Mouse (Mus musculus): ENCODE measurements around the gene Atg16l2. TPM values are rescaled to one million over a fixed set of nuclear protein-coding genes. Genes with fewer than 3 reads are reported as not detected.
A peak's percentile ranks its signal among the peaks of the same experiment; 100 is the strongest.

Atg16l2 gene
- polyA plus RNA-seq, 1 experiment from 2014 or later: 17.6 TPM

DNA sequence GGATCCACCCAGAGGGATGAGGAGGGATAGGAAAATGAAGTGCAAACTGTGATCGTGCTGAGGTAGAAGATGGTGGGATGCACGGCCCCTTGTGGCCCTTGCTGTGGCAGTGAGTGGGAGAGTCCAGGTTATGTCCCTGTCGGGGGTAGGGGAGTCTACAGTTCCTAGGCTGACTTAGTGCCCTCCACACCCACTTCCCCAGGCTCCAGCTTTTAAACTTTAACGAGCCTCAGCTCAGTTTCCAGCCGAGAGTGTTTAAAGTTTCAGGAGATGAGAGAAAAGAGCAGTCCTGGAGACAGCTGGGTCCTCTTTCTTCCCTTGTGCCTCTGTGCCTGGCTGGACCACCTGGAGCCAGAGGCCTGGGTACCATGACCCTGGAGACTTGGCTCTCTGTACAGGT, 25.2 kb upstream of the Atg16l2 start:
- ATAC-seq (ENCODE audit: low FRiP score, low TSS enrichment) (no peak), DNase-seq (no peak)

DNA sequence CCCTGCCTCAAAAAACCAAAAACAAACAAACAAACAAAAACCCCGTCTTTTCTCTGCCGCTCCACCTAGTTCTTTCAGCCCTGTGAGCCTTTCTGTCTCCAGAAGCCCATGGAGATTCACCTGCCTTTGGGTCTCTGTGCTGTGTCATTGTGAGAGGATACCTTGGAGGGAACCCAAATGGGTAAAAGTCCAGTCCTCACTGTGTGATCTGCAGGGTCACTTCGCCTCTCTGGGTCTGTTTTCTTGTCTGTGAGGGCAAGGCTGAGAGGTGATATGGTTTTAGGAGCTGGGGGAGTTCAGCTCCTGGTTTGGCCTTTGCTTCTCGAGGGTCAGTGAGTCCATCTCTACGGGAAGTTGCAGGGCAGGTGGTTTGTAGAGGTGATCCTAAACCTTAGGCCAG, 24.0 kb upstream of the Atg16l2 start:
- no peaks in the 10 kb centered on the region for H3K9me3 ChIP-seq (ENCODE audit: control insufficient read depth, low read length)
- 0 out of 2 replicates have a peak, but pooled peaks cover 11% of the 10 kb centered on the region for H3K4me1 ChIP-seq (ENCODE audit: control insufficient read depth, insufficient read depth, low read length)
- no peak overlapping the region for H3K4me2 ChIP-seq (ENCODE audit: low read length)
- H3K27ac ChIP-seq (replicated peaks; ENCODE audit: low read depth, low read length): no peak overlapping the region
- whole genome bisulfite sequencing: 82% methylated on average over 5 of the region's 5 CpGs
- no peaks in the 10 kb centered on the region for H3K36me3 ChIP-seq (ENCODE audit: control insufficient read depth, insufficient read depth, low read length)
- H3K4me3 ChIP-seq (replicated peaks; ENCODE audit: low read depth, low read length): no peak overlapping the region
- no peak overlapping the region for H3K9ac ChIP-seq (replicated peaks; ENCODE audit: low read length)
- DNase-seq (no peak), ATAC-seq (ENCODE audit: low FRiP score, low TSS enrichment) (no peak)
- peaks cover 8% of the 10 kb centered on the region; the same call in 1 of the 2 replicates for H3K27me3 ChIP-seq (ENCODE audit: control insufficient read depth, insufficient read depth, low read length)

More for the DNA sequence above, 25.2 kb upstream of the Atg16l2 start:
- Histone ChIP-seq H3K9me3 (ENCODE audit: control insufficient read depth, low read length) (no peaks in the 10 kb centered on the region), H3K27me3 (ENCODE audit: control insufficient read depth, insufficient read depth, low read length) (0 out of 2 replicates have a peak, but pooled peaks cover 3% of the 10 kb centered on the region), H3K4me2 (ENCODE audit: low read length) (no peak overlapping the region), H3K27ac (replicated peaks; ENCODE audit: low read depth, low read length) (no peak overlapping the region), H3K4me3 (replicated peaks; ENCODE audit: low read depth, low read length) (no peak overlapping the region), H3K9ac (replicated peaks; ENCODE audit: low read length) (no peak overlapping the region), H3K36me3 (ENCODE audit: control insufficient read depth, insufficient read depth, low read length) (no peaks in the 10 kb centered on the region), H3K4me1 (ENCODE audit: control insufficient read depth, insufficient read depth, low read length) (0 out of 2 replicates have a peak, but pooled peaks cover 5% of the 10 kb centered on the region)
- WGBS: 59% methylated on average over 5 of the region's 5 CpGs

DNA sequence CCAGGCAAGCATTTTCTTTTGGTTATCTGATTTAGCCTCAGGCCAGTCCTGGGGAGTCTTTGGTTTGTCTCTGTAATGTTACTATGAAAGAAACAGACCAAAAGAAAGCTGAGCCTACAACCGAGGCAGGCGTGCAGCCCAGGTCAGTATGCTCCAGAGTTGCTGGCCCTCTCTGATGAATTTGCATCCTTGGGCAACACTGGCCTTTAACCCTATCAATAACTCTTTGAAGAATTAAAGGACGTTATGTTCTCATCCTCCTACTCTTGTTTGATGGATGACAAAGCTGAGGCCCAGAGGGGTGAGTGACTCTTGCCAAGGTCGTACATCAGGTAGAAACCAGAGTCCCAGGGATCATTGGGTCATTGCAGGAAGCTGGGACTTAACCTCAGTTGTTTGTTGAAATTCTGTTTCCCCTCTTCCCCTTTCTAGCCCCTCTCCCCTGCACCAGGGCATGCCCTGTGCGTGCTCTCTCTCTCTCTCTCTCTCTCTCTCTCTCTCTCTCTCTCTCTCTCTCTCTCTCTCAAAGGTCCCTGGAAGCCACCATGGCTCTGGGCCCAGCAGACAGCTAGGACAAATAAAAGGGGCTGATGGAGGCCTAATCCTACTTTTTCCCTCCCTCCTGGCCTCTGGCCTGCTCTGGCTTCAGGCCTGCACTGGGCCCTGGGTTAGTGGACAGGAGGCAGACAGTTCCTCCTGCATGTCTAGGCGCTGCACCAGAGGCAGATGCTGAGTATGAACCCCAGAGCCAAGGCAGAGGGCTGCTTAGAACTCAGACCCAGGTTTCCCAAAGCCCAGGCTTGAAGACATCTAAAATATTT, 22.3 kb upstream of the Atg16l2 start:
- H3K36me3 ChIP-seq (ENCODE audit: control insufficient read depth, insufficient read depth, low read length): no peaks in the 10 kb centered on the region
- no peak overlapping the region for H3K27ac ChIP-seq (replicated peaks; ENCODE audit: low read depth, low read length)
- H3K4me2 ChIP-seq (ENCODE audit: low read length): no peak overlapping the region
- no peaks in the 10 kb centered on the region for H3K9me3 ChIP-seq (ENCODE audit: control insufficient read depth, low read length)
- H3K9ac ChIP-seq (replicated peaks; ENCODE audit: low read length): no peak overlapping the region
- peaks cover 16% of the 10 kb centered on the region; the same call in 1 of the 2 replicates for H3K27me3 ChIP-seq (ENCODE audit: control insufficient read depth, insufficient read depth, low read length)
- 68% methylated on average over 6 of the region's 6 CpGs for WGBS
- H3K4me1 ChIP-seq (ENCODE audit: control insufficient read depth, insufficient read depth, low read length): 0 out of 2 replicates have a peak, but pooled peaks cover 10% of the 10 kb centered on the region
- ATAC-seq (ENCODE audit: low FRiP score, low TSS enrichment) (no peak), DNase-seq (no peak)
- no peak overlapping the region for H3K4me3 ChIP-seq (replicated peaks; ENCODE audit: low read depth, low read length)

DNA sequence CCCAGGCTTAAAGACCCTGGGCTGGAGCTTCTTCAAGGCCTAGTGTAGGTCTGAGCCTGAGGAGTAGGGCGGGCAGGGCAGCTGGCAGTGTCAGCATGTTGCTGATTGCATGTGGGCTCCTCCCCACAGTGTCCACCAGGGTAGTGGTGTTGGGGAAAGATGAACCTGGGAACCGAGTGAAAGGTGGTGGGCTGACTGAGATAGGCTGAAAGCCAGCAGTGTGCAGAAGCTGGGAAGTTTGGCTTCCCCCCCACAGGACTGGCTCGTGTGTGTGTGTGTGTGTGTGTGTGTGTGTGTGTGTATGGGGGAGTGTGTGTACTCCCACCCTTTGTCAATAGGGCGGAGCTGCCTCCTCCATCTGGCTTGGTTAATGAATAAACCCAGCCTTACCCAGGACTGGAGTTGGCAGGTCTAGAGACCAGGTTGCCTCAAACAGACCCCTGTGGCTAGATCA, 21.1 kb upstream of the Atg16l2 start:
- WGBS: 68% methylated on average over 4 of the region's 4 CpGs
- H3K9me3 ChIP-seq (ENCODE audit: control insufficient read depth, low read length): no peaks in the 10 kb centered on the region
- no peak overlapping the region for H3K27ac ChIP-seq (replicated peaks; ENCODE audit: low read depth, low read length)
- no peak overlapping the region for H3K4me3 ChIP-seq (replicated peaks; ENCODE audit: low read depth, low read length)
- ATAC-seq (ENCODE audit: low FRiP score, low TSS enrichment) (no peak), DNase-seq (no peak)
- no peak overlapping the region for H3K4me2 ChIP-seq (ENCODE audit: low read length)
- H3K27me3 ChIP-seq (ENCODE audit: control insufficient read depth, insufficient read depth, low read length): peaks cover 19% of the 10 kb centered on the region; the same call in 1 of the 2 replicates
- H3K36me3 ChIP-seq (ENCODE audit: control insufficient read depth, insufficient read depth, low read length): no peaks in the 10 kb centered on the region
- H3K9ac ChIP-seq (replicated peaks; ENCODE audit: low read length): no peak overlapping the region
- H3K4me1 ChIP-seq (ENCODE audit: control insufficient read depth, insufficient read depth, low read length): 0 out of 2 replicates have a peak, but pooled peaks cover 6% of the 10 kb centered on the region

DNA sequence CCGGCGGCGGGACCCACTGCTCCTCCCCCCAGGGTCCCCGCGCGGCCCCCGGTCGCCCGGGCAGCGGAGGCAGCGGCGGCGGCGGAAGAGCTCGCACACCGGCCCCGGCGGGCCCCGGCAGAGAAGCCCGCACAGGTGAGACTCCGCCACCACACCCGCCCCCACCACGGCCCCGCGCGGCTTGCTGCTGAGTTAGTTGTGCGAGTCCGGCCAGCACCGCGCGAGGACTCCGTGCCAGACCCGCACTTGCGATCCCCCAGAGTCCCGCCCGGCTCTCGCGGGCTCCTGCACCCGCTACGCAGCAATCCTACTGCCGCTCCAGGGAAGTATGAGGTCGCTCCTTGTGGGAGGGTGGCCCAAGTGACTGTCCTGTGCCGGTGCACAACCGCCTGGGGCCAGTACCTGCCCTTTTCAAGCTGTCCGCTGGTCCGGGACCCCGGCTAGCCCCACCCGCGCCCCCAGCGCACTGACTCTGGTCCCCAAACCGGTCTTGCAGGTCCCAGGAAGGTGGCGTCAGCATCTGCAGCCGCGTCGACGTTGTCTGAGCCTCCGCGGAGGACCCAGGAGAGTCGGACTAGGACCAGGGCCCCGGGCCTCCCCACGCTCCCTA, 19.3 kb upstream of the Atg16l2 start:
- H3K9me3 ChIP-seq (ENCODE audit: control insufficient read depth, low read length): no peaks in the 10 kb centered on the region
- H3K4me1 ChIP-seq (ENCODE audit: control insufficient read depth, insufficient read depth, low read length): 0 out of 2 replicates have a peak, but pooled peaks cover 6% of the 10 kb centered on the region
- DNase-seq (peak; percentile 72), ATAC-seq (ENCODE audit: low FRiP score, low TSS enrichment) (peak; percentile 49; the same call in 1 of the 2 replicates)
- H3K27ac ChIP-seq (replicated peaks; ENCODE audit: low read depth, low read length): no peak overlapping the region
- no peaks in the 10 kb centered on the region for H3K36me3 ChIP-seq (ENCODE audit: control insufficient read depth, insufficient read depth, low read length)
- WGBS: 1% methylated on average over 61 of the region's 61 CpGs
- peak overlapping the region; percentile 75 for H3K9ac ChIP-seq (replicated peaks; ENCODE audit: low read length)
- peaks cover 19% of the 10 kb centered on the region; the same call in 1 of the 2 replicates for H3K27me3 ChIP-seq (ENCODE audit: control insufficient read depth, insufficient read depth, low read length)
- H3K4me3 ChIP-seq (replicated peaks; ENCODE audit: low read depth, low read length): peak overlapping the region; percentile 72
- peak overlapping the region; percentile 100 for H3K4me2 ChIP-seq (ENCODE audit: low read length)

DNA sequence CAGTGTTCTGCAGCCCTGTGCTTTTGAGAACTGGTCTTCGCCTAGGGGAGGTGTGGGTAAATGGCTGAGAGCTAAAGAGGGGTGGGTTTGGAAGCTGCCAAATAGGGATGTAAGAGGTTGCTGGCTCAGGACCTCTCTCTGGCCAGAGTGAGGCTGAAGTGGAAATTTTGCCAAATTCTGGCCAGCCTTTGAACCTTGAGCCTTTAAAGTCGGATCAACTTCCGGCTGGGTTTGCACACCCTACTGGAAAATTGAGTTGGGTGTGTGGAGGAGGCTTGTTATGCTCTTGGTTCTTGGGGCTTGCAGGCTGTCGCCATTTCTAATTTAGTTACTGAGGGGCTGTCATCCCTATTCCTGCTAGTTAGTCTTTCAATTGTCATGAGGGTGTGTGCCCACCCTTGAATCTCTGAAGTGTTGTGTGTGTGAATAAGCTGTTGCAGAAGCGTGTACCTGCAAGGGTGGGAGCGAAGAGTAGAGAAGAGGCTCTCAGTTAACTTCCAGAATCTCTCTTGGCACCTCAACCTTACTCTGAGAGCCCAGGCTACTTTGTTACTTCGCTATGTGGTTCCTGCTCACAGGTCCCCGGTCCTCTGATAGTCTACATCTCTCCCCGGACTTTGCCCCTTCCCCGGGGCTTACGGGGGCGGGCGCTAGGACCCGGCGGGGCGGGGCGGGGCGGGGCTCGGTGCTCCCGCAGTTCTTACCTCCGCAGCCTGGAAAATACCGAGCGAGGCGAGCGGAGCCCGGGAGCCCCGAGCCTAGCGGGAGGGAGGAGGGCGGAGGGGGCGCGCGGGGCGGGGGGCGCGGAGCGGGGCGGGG, 18.6 kb upstream of the Atg16l2 start:
- Histone ChIP-seq H3K36me3 (ENCODE audit: control insufficient read depth, insufficient read depth, low read length) (no peaks in the 10 kb centered on the region), H3K27ac (replicated peaks; ENCODE audit: low read depth, low read length) (no peak overlapping the region), H3K4me3 (replicated peaks; ENCODE audit: low read depth, low read length) (peak overlapping the region; percentile 72), H3K4me1 (ENCODE audit: control insufficient read depth, insufficient read depth, low read length) (0 out of 2 replicates have a peak, but pooled peaks cover 6% of the 10 kb centered on the region), H3K27me3 (ENCODE audit: control insufficient read depth, insufficient read depth, low read length) (peaks cover 19% of the 10 kb centered on the region; the same call in 1 of the 2 replicates), H3K9me3 (ENCODE audit: control insufficient read depth, low read length) (no peaks in the 10 kb centered on the region), H3K4me2 (ENCODE audit: low read length) (peak overlapping the region; percentile 100), H3K9ac (replicated peaks; ENCODE audit: low read length) (peak overlapping the region; percentile 75)
- ATAC-seq (ENCODE audit: low FRiP score, low TSS enrichment): peak; percentile 83
- peak; percentile 83 for DNase-seq
- WGBS: 4% methylated on average over 30 of the region's 37 CpGs

DNA sequence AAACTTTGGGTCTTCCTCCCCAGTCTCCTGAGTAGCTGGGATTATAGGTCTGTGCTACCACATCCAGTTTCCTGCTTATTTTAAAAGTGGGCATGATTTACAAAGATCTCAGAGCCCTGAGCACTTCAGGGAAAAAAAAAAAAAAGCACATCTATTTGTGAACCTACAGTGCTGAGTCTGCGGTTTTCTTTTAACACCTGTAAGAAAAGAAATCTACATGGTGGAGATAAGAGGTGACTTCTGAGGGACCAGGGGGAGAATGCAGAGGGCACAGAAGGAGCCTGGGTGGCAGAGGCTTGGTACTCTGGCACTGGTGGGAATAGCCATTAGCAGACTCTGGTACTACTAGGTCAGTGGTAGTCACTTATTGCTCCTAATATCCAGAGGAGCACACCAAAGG, 17.7 kb upstream of the Atg16l2 start:
- no peak overlapping the region for H3K9ac ChIP-seq (replicated peaks; ENCODE audit: low read length)
- no peak for ATAC-seq (ENCODE audit: low FRiP score, low TSS enrichment)
- H3K4me3 ChIP-seq (replicated peaks; ENCODE audit: low read depth, low read length): no peak overlapping the region
- H3K27me3 ChIP-seq (ENCODE audit: control insufficient read depth, insufficient read depth, low read length): peaks cover 19% of the 10 kb centered on the region; the same call in 1 of the 2 replicates
- no peaks in the 10 kb centered on the region for H3K36me3 ChIP-seq (ENCODE audit: control insufficient read depth, insufficient read depth, low read length)
- no peak overlapping the region for H3K27ac ChIP-seq (replicated peaks; ENCODE audit: low read depth, low read length)
- 97% methylated on average over 1 of the region's 1 CpGs for WGBS
- H3K9me3 ChIP-seq (ENCODE audit: control insufficient read depth, low read length): no peaks in the 10 kb centered on the region
- no peak for DNase-seq
- no peak overlapping the region for H3K4me2 ChIP-seq (ENCODE audit: low read length)
- 0 out of 2 replicates have a peak, but pooled peaks cover 6% of the 10 kb centered on the region for H3K4me1 ChIP-seq (ENCODE audit: control insufficient read depth, insufficient read depth, low read length)

DNA sequence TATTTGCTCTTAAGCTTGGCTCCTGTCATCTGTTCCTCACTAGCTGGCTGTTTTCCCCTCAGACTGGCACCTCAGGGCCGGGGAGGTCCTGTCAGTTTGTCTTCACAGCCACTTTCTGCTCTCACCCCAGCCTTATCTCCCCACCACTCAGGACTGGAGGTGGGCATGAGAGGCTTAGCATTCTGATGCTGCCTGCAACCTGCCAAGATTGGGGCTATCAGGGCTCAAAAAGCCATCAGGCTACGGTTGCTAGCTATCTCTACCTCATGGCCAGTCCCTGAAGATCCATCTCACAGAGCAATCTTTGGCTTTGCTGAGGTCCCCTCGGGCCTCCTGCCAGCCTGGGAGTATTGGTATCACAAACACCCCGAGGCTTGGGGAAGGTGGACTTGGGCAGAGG, 16.8 kb upstream of the Atg16l2 start:
- DNase-seq (no peak), ATAC-seq (ENCODE audit: low FRiP score, low TSS enrichment) (no peak)
- Histone ChIP-seq H3K4me1 (ENCODE audit: control insufficient read depth, insufficient read depth, low read length) (0 out of 2 replicates have a peak, but pooled peaks cover 6% of the 10 kb centered on the region), H3K4me3 (replicated peaks; ENCODE audit: low read depth, low read length) (no peak overlapping the region), H3K27me3 (ENCODE audit: control insufficient read depth, insufficient read depth, low read length) (peaks cover 19% of the 10 kb centered on the region; the same call in 1 of the 2 replicates), H3K9me3 (ENCODE audit: control insufficient read depth, low read length) (no peaks in the 10 kb centered on the region), H3K27ac (replicated peaks; ENCODE audit: low read depth, low read length) (no peak overlapping the region), H3K9ac (replicated peaks; ENCODE audit: low read length) (no peak overlapping the region), H3K4me2 (ENCODE audit: low read length) (no peak overlapping the region), H3K36me3 (ENCODE audit: control insufficient read depth, insufficient read depth, low read length) (no peaks in the 10 kb centered on the region)
- 74% methylated on average over 4 of the region's 4 CpGs for WGBS
